9 mouse cellular contexts compared by ENCODE assay signal in genomic region chr8:108712001-108712411, GRCm38 (mm10).
DNase-seq lines count a peak whose midpoint lies in the region; ATAC-seq and TF ChIP-seq lines count a peak whose summit lies in the region.
"Had no signal": no experiment of that assay in that cellular context is flagged by ENCODE, and none has a peak within 500 bp of the region (broad histone marks: within the 10 kb centered on the region; RNA-seq: fewer than 3 reads in every experiment).

No protein-coding gene starts in this region.

- 0 out of 2 replicates have a peak, but pooled peaks cover 2% of the 10 kb centered on the region for H3K36me3 ChIP-seq in heart, adult 2 months (ENCODE audit: control insufficient read depth, insufficient read depth, low read length)
- H3K36me3 ChIP-seq in hindbrain, embryonic 10.5 days: no peaks in the 10 kb centered on the region
- no peaks in the 10 kb centered on the region for H3K36me3 ChIP-seq in liver, embryonic 16.5 days (ENCODE audit: control insufficient read depth, insufficient read depth)

- no peaks in the 10 kb centered on the region for H3K27me3 ChIP-seq in heart, adult 2 months (ENCODE audit: control insufficient read depth, insufficient read depth, low read length)
- H3K27me3 ChIP-seq in hindbrain, embryonic 10.5 days (ENCODE audit: insufficient read depth, poor library complexity, severe bottlenecking): peaks cover 15% of the 10 kb centered on the region
- peaks cover 30% of the 10 kb centered on the region for H3K27me3 ChIP-seq in liver, embryonic 16.5 days (ENCODE audit: control insufficient read depth, insufficient read depth, low read depth, low read length)

- H3K4me2 ChIP-seq in liver, embryonic 16.5 days (ENCODE audit: low read depth, low read length): peak overlapping the region; percentile 3; the same call in 1 of the 2 replicates

- TF ChIP-seq POLR2A in heart, adult 2 months (IDR thresholded peaks at IDR 0.05; ENCODE audit: insufficient read depth, low read depth, low read length): no peak

- peak overlapping the region; percentile 63 for H3K9ac ChIP-seq in heart, adult 2 months (ENCODE audit: low read depth, low read length)
- no peak overlapping the region for H3K9ac ChIP-seq in liver, embryonic 16.5 days (ENCODE audit: low read depth, low read length)

- peaks cover 9% of the 10 kb centered on the region for H3K4me1 ChIP-seq in heart, adult 2 months (ENCODE audit: control insufficient read depth, insufficient read depth, low read length)
- H3K4me1 ChIP-seq in brown adipose tissue, adult 24 weeks (ENCODE audit: control insufficient read depth, insufficient read depth, insufficient read length, low read length): peaks cover 6% of the 10 kb centered on the region; the same call in 1 of the 2 replicates
- H3K4me1 ChIP-seq in hindbrain, embryonic 10.5 days (replicated peaks): peaks cover 100% of the 10 kb centered on the region
- H3K4me1 ChIP-seq in liver, embryonic 16.5 days (ENCODE audit: control insufficient read depth, low read depth, low read length): peaks cover 11% of the 10 kb centered on the region

- ATAC-seq in liver, embryonic 16.5 days (ENCODE audit: low read depth): no peak

- H3K9me3 ChIP-seq in hindbrain, embryonic 10.5 days: no peaks in the 10 kb centered on the region
- no peaks in the 10 kb centered on the region for H3K9me3 ChIP-seq in liver, embryonic 16.5 days (replicated peaks; ENCODE audit: control insufficient read depth, low read length)
- H3K9me3 ChIP-seq: megakaryocyte, embryonic 14.5 days had no signal

- no peak overlapping the region for H3K4me3 ChIP-seq in heart, adult 2 months
- no peak overlapping the region for H3K4me3 ChIP-seq in brown adipose tissue, adult 24 weeks (ENCODE audit: insufficient read depth, low read depth, low read length)
- peak overlapping the region; percentile 86 for H3K4me3 ChIP-seq in hindbrain, embryonic 10.5 days
- H3K4me3 ChIP-seq in liver, embryonic 16.5 days (ENCODE audit: low read depth, low read length): no peak overlapping the region
- H3K4me3 ChIP-seq: megakaryocyte, embryonic 14.5 days had no signal

- intact Hi-C loops in heart, adult 2 months (cut with DNase I): loop anchor here (5.0 to 10.0 kb wide), 2 partner anchors 70 to 173 kb away; no protein-coding TSS in a partner anchor

- H3K79me2 ChIP-seq in heart, adult 2 months (replicated peaks; ENCODE audit: control insufficient read depth, insufficient read depth, low read length): 0 out of 2 replicates have a peak, but pooled peaks cover 1% of the 10 kb centered on the region

- WGBS in heart, adult 2 months: 65% methylated on average over 14 of the region's 14 CpGs
- WGBS in hindbrain, embryonic 10.5 days: 7% methylated on average over 14 of the region's 14 CpGs
- WGBS in liver, embryonic 16.5 days (ENCODE audit: insufficient replicate concordance): 53% methylated on average over 14 of the region's 14 CpGs

- no peak for TF ChIP-seq EP300 in heart, adult 2 months (IDR thresholded peaks at IDR 0.05; ENCODE audit: insufficient read depth, low read depth, low read length)

- peak overlapping the region; percentile 36 for H3K27ac ChIP-seq in heart, adult 2 months
- H3K27ac ChIP-seq in brown adipose tissue, adult 24 weeks (replicated peaks; ENCODE audit: low read depth, low read length): peak overlapping the region; percentile 80
- H3K27ac ChIP-seq in hindbrain, embryonic 10.5 days: peak overlapping the region; percentile 98
- no peak overlapping the region for H3K27ac ChIP-seq in liver, embryonic 16.5 days (ENCODE audit: low read length)

- peak in 1 of 2 experiments; percentile 29 for DNase-seq in heart, adult 2 months
- DNase-seq in heart, adult 9 months (ENCODE audit: low spot score in 2 of 2): no peak
- DNase-seq in hindbrain, embryonic 10.5 days (ENCODE audit: low spot score): no peak
- no peak for DNase-seq in left cerebral cortex, adult 8-10 months (ENCODE audit: low spot score in 2 of 2)
- DNase-seq in T-cell, adult 2 months (ENCODE audit: low spot score): no peak
- DNase-seq in urinary bladder, postnatal 14 days (ENCODE audit: low spot score): no peak

- TF ChIP-seq CTCF in heart, adult 2 months (IDR thresholded peaks at IDR 0.05): no peak
